Mouse (Mus musculus): ENCODE data around the gene Rpgrip1. TPM values are rescaled to one million over a fixed set of nuclear protein-coding genes. Genes with fewer than 3 reads are reported as not detected.
"Not testable (repeated sequence)": the region's sequence is repeated elsewhere in the genome, so short reads cannot be mapped to it uniquely, and the experiment has no call there.

Rpgrip1 gene
- 57.0 and 59.8 TPM in 2 replicates for polyA plus RNA-seq (2015; fragmentation: Nextera tagmentation; extraction: Ambion mirVana)

- Histone ChIP-seq H3K4me3 (replicated peaks) (no peak within 1 kb of the TSS), H3K36me3 (no peaks in the 10 kb centered on the region), H3K4me2 (replicated peaks) (no peak within 1 kb of the TSS), H3K27me3 (no peaks in the 10 kb centered on the region), H3K27ac (replicated peaks) (no peak within 1 kb of the TSS), H3K9me3 (replicated peaks) (no peaks in the 10 kb centered on the region), H3K4me1 (peaks cover 16% of the 10 kb centered on the region), H3K9ac (no peak within 1 kb of the TSS)
- 89% methylated on average over 4 of the region's 4 CpGs for WGBS
- ATAC-seq (ENCODE audit: insufficient number of reproducible peaks, low FRiP score, low TSS enrichment, low read depth), result no peak
Measured at GRCm38 (mm10) chr14:52110346-52110745, at the start of gene Rpgrip1. Gene Rpgrip1 (plus strand): TSS chr14:52110704.

- no peak overlapping the region for H3K27ac ChIP-seq (replicated peaks)
- H3K27me3 ChIP-seq, result no peaks in the 10 kb centered on the region
- no peak for ATAC-seq (ENCODE audit: insufficient number of reproducible peaks, low FRiP score, low TSS enrichment, low read depth)
- H3K4me3 ChIP-seq (replicated peaks), result no peak overlapping the region
- no peaks in the 10 kb centered on the region for H3K4me1 ChIP-seq
- no peak overlapping the region for H3K4me2 ChIP-seq (replicated peaks)
- H3K9me3 ChIP-seq (replicated peaks), result no peaks in the 10 kb centered on the region
- WGBS, result 92% methylated on average over 1 of the region's 1 CpGs
- no peak overlapping the region for H3K9ac ChIP-seq
- no peaks in the 10 kb centered on the region for H3K36me3 ChIP-seq
Measured at GRCm38 (mm10) chr14:52060800-52061199, 49.7 kb upstream of the Rpgrip1 start.

- ATAC-seq (ENCODE audit: insufficient number of reproducible peaks, low FRiP score, low TSS enrichment, low read depth), result no peak
- H3K4me3 ChIP-seq (replicated peaks), result no peak overlapping the region
- no peaks in the 10 kb centered on the region for H3K36me3 ChIP-seq
- no peaks in the 10 kb centered on the region for H3K9me3 ChIP-seq (replicated peaks)
- WGBS, result 80% methylated on average over 8 of the region's 8 CpGs
- no peak overlapping the region for H3K4me2 ChIP-seq (replicated peaks)
- H3K4me1 ChIP-seq, result no peaks in the 10 kb centered on the region
- H3K9ac ChIP-seq, result no peak overlapping the region
- no peaks in the 10 kb centered on the region for H3K27me3 ChIP-seq
- no peak overlapping the region for H3K27ac ChIP-seq (replicated peaks)
Measured at GRCm38 (mm10) chr14:52061798-52062197, 48.7 kb upstream of the Rpgrip1 start.

- ATAC-seq (ENCODE audit: insufficient number of reproducible peaks, low FRiP score, low TSS enrichment, low read depth), result no peak
- WGBS, result 58% methylated on average over 4 of the region's 4 CpGs
Measured at GRCm38 (mm10) chr14:52066135-52066534, 44.4 kb upstream of the Rpgrip1 start.

GRCm38 (mm10) chr14:52071599-52072137, 38.8 kb upstream of the Rpgrip1 start:
- ATAC-seq (ENCODE audit: insufficient number of reproducible peaks, low FRiP score, low TSS enrichment, low read depth), result no peak
- no peak overlapping the region for H3K9ac ChIP-seq
- H3K9me3 ChIP-seq (replicated peaks), result no peaks in the 10 kb centered on the region
- no peaks in the 10 kb centered on the region for H3K27me3 ChIP-seq
- no peak overlapping the region for H3K4me2 ChIP-seq (replicated peaks)
- WGBS, result 93% methylated on average over 15 of the region's 15 CpGs
- no peak overlapping the region for H3K27ac ChIP-seq (replicated peaks)
- H3K4me3 ChIP-seq (replicated peaks), result no peak overlapping the region
- peaks cover 50% of the 10 kb centered on the region for H3K36me3 ChIP-seq
- no peaks in the 10 kb centered on the region for H3K4me1 ChIP-seq

More at GRCm38 (mm10) chr14:52066135-52066534, 44.4 kb upstream of the Rpgrip1 start:
- no peak overlapping the region for H3K4me2 ChIP-seq (replicated peaks)
- peaks cover 8% of the 10 kb centered on the region; the same call in 1 of the 2 replicates for H3K36me3 ChIP-seq
- no peak overlapping the region for H3K27ac ChIP-seq (replicated peaks)
- H3K9ac ChIP-seq, result no peak overlapping the region
- H3K9me3 ChIP-seq (replicated peaks), result no peaks in the 10 kb centered on the region
- no peaks in the 10 kb centered on the region for H3K27me3 ChIP-seq
- no peak overlapping the region for H3K4me3 ChIP-seq (replicated peaks)
- no peaks in the 10 kb centered on the region for H3K4me1 ChIP-seq

GRCm38 (mm10) chr14:52083083-52083482, 27.4 kb upstream of the Rpgrip1 start:
- Histone ChIP-seq H3K27me3 (no peaks in the 10 kb centered on the region), H3K9ac (no peak overlapping the region), H3K4me1 (no peaks in the 10 kb centered on the region), H3K9me3 (replicated peaks) (no peaks in the 10 kb centered on the region), H3K27ac (replicated peaks) (no peak overlapping the region), H3K4me2 (replicated peaks) (no peak overlapping the region), H3K4me3 (replicated peaks) (no peak overlapping the region), H3K36me3 (peaks cover 52% of the 10 kb centered on the region)
- no peak for ATAC-seq (ENCODE audit: insufficient number of reproducible peaks, low FRiP score, low TSS enrichment, low read depth)

GRCm38 (mm10) chr14:52094533-52094932, 16.0 kb upstream of the Rpgrip1 start:
- Histone ChIP-seq H3K4me1 (no peaks in the 10 kb centered on the region), H3K4me2 (replicated peaks) (no peak overlapping the region), H3K9me3 (replicated peaks) (no peaks in the 10 kb centered on the region), H3K4me3 (replicated peaks) (no peak overlapping the region), H3K36me3 (peaks cover 29% of the 10 kb centered on the region), H3K9ac (no peak overlapping the region), H3K27ac (replicated peaks) (no peak overlapping the region), H3K27me3 (no peaks in the 10 kb centered on the region)
- WGBS, result 69% methylated on average over 1 of the region's 1 CpGs
- no peak for ATAC-seq (ENCODE audit: insufficient number of reproducible peaks, low FRiP score, low TSS enrichment, low read depth)

GRCm38 (mm10) chr14:52097191-52097590, 13.3 kb upstream of the Rpgrip1 start:
- peaks cover 15% of the 10 kb centered on the region; the same call in 1 of the 2 replicates for H3K4me1 ChIP-seq
- H3K9me3 ChIP-seq (replicated peaks); H3K27me3 ChIP-seq; H3K9ac ChIP-seq; H3K4me2 ChIP-seq (replicated peaks); ATAC-seq (ENCODE audit: insufficient number of reproducible peaks, low FRiP score, low TSS enrichment, low read depth); H3K4me3 ChIP-seq (replicated peaks); H3K27ac ChIP-seq (replicated peaks): not testable (repeated sequence)
- peaks cover 13% of the 10 kb centered on the region for H3K36me3 ChIP-seq
- 93% methylated on average over 3 of the region's 3 CpGs for WGBS

GRCm38 (mm10) chr14:52098387-52098786, 12.1 kb upstream of the Rpgrip1 start:
- not testable (repeated sequence) for H3K27me3 ChIP-seq; H3K4me3 ChIP-seq (replicated peaks); ATAC-seq (ENCODE audit: insufficient number of reproducible peaks, low FRiP score, low TSS enrichment, low read depth); H3K9me3 ChIP-seq (replicated peaks); H3K9ac ChIP-seq; H3K36me3 ChIP-seq; H3K27ac ChIP-seq (replicated peaks); H3K4me2 ChIP-seq (replicated peaks)
- 70% methylated on average over 3 of the region's 3 CpGs for WGBS
- peaks cover 21% of the 10 kb centered on the region for H3K4me1 ChIP-seq

GRCm38 (mm10) chr14:52099563-52099962, 10.9 kb upstream of the Rpgrip1 start:
- ATAC-seq (ENCODE audit: insufficient number of reproducible peaks, low FRiP score, low TSS enrichment, low read depth), result no peak
- WGBS, result 72% methylated on average over 2 of the region's 2 CpGs
- no peaks in the 10 kb centered on the region for H3K9me3 ChIP-seq (replicated peaks)
- H3K4me2 ChIP-seq (replicated peaks), result no peak overlapping the region
- peaks cover 7% of the 10 kb centered on the region for H3K36me3 ChIP-seq
- H3K27ac ChIP-seq (replicated peaks), result no peak overlapping the region
- no peak overlapping the region for H3K9ac ChIP-seq
- no peak overlapping the region for H3K4me3 ChIP-seq (replicated peaks)
- H3K27me3 ChIP-seq, result no peaks in the 10 kb centered on the region
- peaks cover 21% of the 10 kb centered on the region for H3K4me1 ChIP-seq

GRCm38 (mm10) chr14:52100170-52100960, 10.1 kb upstream of the Rpgrip1 start:
- Histone ChIP-seq H3K27me3 (no peaks in the 10 kb centered on the region), H3K4me2 (replicated peaks) (0 out of 2 replicates have a peak overlapping the region, but pooled peaks have one; percentile 6), H3K9ac (no peak overlapping the region), H3K9me3 (replicated peaks) (no peaks in the 10 kb centered on the region), H3K36me3 (peaks cover 5% of the 10 kb centered on the region), H3K4me1 (peaks cover 21% of the 10 kb centered on the region), H3K4me3 (replicated peaks) (no peak overlapping the region), H3K27ac (replicated peaks) (no peak overlapping the region)
- 60% methylated on average over 5 of the region's 5 CpGs for whole genome bisulfite sequencing
- ATAC-seq (ENCODE audit: insufficient number of reproducible peaks, low FRiP score, low TSS enrichment, low read depth), result no peak

Measured in embryonic facial prominence, embryonic 15.5 days (tissue).